Mouse (Mus musculus): ENCODE measurements at regions not wholly inside any gene's neighbourhood (a gene's known extent, or its start where the extent isn't known, plus 50 kb on each side); places are given as distances from the start of the nearest gene placed in this dataset.

DNA sequence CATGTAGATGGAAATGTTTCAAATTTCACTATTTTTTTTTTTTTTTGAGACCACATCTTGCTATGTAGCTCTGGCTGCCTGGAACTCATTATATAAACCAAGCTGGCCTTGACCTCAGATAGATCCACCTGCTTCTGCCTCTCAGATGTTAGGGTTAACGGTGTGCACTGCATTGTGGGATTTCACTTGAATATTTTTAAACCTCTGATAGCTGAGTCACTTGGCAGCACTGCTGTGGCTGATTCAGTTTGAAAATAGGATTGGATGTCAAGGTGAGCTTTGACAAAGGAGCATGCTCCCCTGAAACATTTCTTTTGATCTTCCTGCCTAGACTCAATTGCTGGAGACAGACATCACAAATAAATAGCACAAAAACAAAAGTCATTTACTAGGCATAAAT is 288.3 kb upstream of the Lsamp start:
- TF ChIP-seq CTCF (conservative IDR thresholded peaks at IDR 0.05; ENCODE audit: insufficient read depth, insufficient read length, low read depth, low read length), result no peak
- no peak for TF ChIP-seq POLR2A (IDR thresholded peaks at IDR 0.05; ENCODE audit: low read depth, low read length)

Data from kidney, adult 2 months (tissue).